Mouse (Mus musculus) megakaryocyte, embryonic 14.5 days (primary cell): ENCODE data around the gene Spg11.

Experiments
- FLI1 ChIP-seq: IDR thresholded peaks from 2 replicates; pipeline ENCODE4 v1.6.1; 2012; ENCODE audit warnings: low read length, inconsistent platforms, mixed read lengths
- GATA1 ChIP-seq: IDR thresholded peaks from 3 replicates; pipeline ENCODE4 v1.6.1; 2012; ENCODE audit warnings: mixed read lengths, low read length, inconsistent platforms, borderline replicate concordance

GRCm38 (mm10) chr2:122069922-122070321 lies 48.3 kb downstream of the Spg11 start:
- TF ChIP-seq GATA1, result no peak
- no peak for TF ChIP-seq FLI1
